Mouse (Mus musculus) heart, postnatal 10 days (tissue): ENCODE results near the gene Tigar. TPM values are rescaled to one million over a fixed set of nuclear protein-coding genes. Genes with fewer than 3 reads are reported as not detected.
A peak's percentile ranks its signal among the peaks of the same experiment; 100 is the strongest.

Experiments
- DNase-seq, 2 experiments: peaks; one replicate each; pipeline ENCODE4 v3.0.0; 2021
- intact Hi-C: fragments of 180-260 bp; cut with DNase I; formaldehyde crosslinking; loops from one replicate; pipeline ENCODE4 v1.15.1; 2025
- total RNA-seq, 2 experiments: library from RNA; stranded (reverse); gene quantifications; 2 replicates each; pipeline ENCODE4 v1.2.3; 2021

Gene Tigar
- total RNA-seq, 2 experiments from 2014 or later: 38.8 to 40.4 TPM

DNA sequence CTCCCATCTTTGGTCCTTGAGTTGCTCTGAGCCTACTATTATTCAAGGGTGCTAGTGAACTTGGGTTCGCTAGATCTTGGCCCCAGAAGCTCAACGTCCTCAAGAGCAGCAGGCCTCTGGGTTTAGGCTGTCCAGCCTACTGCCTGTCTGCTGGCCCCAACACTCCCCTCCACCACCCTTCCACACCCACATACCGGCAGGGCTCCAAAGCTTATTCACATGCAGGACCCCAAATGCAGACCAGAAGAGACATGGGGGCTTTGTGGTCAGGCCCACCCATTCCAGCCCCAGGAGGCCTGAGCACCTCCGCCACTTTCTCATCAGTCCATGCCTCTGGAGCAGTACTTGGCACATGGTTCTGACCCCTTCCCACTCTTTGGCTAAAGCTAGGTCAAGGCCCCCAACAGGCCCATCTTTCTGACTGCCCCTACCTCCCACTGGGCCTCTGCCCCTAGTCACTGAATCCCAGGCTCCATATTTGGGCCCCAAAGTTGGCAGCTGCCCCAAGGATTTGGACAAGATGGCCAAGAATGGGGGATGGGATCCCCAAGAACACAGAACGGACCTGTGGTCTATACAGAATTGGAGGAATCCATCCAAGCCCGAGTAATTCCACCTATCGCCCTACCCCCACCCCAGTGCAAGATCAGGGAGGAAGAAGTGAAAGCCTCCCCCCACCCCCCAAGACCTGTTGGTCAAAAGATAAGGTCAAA lies 34.4 kb upstream of the Tigar start:
- intact Hi-C loops: no loop called here
- DNase-seq: no peak

DNA sequence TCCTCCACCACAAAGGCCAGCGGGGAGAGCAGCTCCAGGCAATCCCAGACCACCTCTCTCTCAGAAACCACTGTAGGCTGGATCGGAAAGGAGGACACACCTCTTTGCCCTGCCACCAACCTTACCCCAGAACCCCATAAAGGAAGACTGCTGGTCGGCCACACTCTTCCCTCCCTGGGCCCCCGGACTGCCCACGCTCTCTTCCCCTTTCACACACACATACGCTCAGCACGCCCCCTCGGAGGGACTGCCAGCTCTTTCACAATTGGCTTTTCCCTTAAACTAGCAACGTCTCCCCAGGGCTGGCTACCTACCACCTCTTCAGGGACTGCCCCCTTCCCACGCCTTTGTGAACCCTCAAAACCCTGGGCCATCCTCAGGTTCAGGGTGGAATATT lies 33.8 kb upstream of the Tigar start:
- intact Hi-C loops: no loop called here
- DNase-seq: no peak

DNA sequence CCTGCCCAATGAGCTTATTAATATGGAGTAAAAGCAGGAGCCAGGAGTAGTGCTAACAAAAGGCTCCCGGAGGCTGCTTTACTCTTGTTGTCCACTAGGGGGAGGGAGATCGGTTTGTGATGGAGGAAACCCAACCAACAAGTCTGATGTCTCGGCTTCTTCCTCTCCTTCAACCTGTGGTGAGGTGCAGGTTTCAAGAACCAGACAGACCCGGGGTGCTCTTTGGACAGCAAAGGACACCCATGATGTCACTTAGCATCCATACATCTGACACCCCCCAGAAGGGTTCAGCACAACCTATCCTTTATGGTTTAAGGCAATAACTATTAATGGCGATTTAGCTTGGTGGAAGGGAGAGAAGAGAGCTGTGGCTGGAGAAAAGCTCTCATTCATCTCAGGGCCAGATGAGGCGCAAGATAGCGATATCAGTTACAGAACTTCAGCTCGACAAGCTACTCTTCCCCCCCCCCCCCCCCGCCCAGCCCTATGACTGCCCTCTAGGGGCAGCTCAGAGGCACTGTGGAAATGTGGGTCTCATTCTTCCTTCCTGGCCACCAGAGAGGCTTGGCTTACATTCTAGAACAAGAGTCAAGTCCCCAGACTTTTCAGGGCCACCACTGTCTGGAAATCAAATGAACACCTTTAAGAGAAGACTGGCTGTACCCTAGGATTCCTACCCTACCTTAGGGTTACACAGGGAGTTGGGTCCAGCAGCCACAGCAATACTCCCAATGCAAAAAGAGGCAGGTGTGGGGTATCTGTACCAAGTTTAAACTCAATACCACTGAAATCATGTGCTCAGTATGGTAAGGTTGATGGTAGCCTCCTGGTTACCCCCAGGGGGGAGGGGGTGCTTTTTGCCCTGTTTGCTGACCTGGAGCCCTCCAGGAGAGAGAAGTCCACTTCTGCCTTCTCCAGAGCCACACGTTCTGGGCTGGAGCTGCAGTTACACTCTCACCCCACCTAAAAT lies 33.1 kb upstream of the Tigar start:
- peak; percentile 58 to 74 for DNase-seq
- intact Hi-C loops: no loop called here

DNA sequence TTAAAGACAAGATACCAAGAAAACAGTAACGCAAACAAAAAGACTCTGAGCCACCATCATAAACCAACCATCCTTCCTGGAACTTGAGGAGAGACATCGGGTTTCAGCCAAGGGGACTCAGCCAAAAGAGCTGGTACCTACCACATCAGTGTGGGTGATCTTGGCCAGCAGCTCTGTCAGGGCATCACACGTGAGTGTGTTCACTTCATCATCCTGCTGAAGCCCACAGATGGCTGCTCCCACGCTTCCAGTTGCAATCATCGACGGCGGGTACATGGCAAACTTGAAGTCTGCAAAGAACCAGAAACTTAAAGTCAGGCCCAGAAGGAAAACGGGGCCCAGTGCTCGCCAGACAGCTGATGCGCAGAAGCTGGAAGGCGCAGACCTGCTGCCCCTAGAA lies 29.6 kb upstream of the Tigar start:
- intact Hi-C loops: no loop called here
- no peak for DNase-seq

GRCm38 (mm10) chr6:127133433-127134245 lies 24.3 kb upstream of the Tigar start:
- intact Hi-C loops: no loop called here
- no peak for DNase-seq

DNA sequence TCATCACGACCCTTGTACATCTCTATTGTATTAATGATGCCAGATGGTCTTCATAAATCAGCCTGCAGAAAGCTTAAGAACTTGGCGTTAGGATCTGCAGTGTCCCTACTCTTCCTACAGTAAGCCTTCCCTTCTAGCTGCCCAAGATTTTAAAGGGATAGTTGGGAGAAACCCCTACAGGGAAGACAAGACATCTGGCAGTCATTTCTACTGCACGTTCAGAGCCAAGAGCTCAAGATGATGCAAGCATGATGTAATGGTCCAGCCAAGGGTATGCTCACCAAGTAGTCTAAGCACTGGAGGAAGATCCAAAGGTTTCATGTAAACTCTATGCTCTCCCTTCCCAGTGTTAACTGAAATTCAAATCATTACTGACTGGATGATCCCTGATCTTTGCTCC lies 23.4 kb upstream of the Tigar start:
- intact Hi-C loops: no loop called here
- no peak for DNase-seq

GRCm38 (mm10) chr6:127131946-127132345 lies 22.6 kb upstream of the Tigar start:
- intact Hi-C loops: no loop called here
- no peak for DNase-seq

- no peak for DNase-seq
These were observed 21.0 kb upstream of the Tigar start for GRCm38 (mm10) chr6:127130377-127130776.

DNA sequence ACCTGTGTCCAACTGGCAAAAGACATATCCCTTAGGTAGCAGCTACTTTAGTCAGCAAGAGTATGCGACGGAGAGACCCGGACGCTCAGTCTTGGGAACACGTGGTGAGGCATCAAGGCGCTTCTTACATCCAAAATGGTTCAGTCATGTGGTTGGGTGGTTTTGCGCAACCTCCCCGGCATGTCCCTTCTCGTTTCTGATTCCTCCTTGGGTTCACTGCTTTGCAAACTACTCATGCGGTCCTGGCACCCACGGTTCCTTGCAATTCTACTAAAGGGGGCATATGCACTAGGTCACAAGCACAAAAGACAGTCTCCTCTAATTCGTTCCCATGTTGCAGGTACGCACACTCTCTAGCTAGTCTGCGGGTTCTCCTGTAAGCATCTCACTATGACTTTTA lies 20.3 kb upstream of the Tigar start:
- no peak for DNase-seq
- intact Hi-C loops: no loop called here

More at GRCm38 (mm10) chr6:127130377-127130776, 21.0 kb upstream of the Tigar start:
- intact Hi-C loops: no loop called here

- intact Hi-C loops: loop anchor here (5.0 kb wide), 1 partner anchor 176 kb away; no protein-coding TSS in a partner anchor
- no peak for DNase-seq
These were observed 14.1 kb upstream of the Tigar start for GRCm38 (mm10) chr6:127123506-127123905.

GRCm38 (mm10) chr6:127122996-127123395 lies 13.6 kb upstream of the Tigar start:
- intact Hi-C loops: loop anchor here (5.0 kb wide), 1 partner anchor 176 kb away; no protein-coding TSS in a partner anchor
- no peak for DNase-seq

- DNase-seq: peak in 1 of 2 experiments; percentile 46
- intact Hi-C loops: loop anchor here (5.0 kb wide), 1 partner anchor 175 kb away; no protein-coding TSS in a partner anchor
These were observed 13.0 kb upstream of the Tigar start for GRCm38 (mm10) chr6:127122221-127122806.

DNA sequence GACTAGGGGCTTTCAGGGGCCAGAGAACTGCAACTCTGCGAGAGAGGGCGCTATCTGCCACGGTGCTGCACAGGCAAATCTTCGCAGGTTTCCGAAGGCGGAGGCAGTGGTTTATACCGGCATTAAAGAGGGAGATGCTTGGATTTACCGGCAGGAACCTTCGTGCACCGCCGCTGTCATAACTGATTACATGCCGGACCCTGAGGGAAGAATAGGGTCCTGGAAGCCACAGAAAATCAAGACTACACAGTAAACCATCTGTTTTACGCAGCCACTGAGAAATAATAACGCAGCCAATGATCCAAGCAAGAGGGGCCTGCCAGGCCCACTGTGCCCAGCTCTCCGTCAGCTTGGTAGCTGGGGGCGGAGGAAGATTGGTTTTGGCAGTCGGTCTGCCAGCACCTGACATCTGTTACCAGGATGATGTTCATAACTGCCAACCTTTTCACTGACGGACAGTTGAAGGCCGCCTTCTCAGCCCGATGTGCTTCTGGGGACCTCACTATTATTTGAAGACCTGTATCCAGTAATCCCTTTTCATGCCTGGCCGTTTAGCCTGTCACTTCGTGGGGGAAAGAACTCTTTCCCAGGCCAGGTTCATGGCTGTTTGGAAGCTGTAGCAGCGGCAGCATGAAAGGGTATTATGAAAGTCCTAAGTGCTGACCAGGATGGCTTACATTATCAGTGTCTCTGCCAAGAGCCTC lies 5.5 kb upstream of the Tigar start:
- DNase-seq: no peak
- intact Hi-C loops: no loop called here

DNA sequence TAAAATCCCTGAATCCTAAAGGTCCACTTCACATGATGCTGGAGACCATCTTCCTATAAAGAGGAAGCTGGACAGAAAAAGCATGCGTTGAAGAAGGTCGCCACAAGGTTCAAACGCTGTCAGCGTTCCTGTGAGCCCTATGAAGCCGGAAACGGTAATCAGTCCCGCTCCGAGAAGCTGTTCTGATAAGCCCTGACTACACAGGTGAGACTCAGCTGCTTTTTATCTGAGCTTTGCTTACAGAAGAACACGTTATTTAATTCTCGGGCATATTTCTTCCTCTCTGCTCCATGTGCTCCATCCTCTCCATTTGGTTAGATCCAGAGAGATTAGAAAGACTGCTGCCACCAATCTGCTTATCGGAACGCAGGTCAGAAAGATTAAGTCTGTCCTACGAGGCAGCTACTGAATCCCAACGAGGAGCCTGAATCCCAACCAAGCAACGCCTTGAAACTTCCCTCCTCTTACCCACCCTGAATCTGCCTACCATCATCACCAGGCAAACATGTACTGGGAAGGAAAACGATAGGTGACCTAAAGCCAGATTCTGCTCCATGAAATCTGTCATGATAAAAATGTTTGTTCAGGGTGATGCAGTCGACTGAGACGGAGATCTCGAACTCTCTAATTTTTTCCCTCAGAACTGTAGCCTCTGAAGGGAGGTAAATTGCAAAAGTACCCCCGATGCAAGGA lies 843 bp downstream of the Tigar start:
- DNase-seq: peak in 1 of 2 experiments; percentile 11
- intact Hi-C loops: no loop called here

DNA sequence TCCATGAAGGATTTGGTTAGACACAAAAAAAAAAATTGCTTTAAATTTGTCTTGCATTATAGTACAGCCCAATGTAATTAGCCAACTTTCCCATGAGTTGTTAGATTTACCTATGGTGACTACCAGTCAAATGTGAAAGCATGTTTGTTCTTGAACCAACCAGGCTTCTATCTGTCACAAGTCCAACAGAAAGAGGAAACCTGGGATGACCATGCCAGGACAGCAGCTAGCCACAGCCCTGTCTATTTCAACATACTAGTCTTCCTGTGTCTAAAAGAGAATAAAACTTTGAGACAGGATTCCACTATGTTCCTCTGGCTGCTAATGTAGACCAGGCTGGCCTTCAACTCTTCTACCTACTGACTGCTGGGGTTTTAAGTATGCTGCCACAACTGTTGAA lies 1.9 kb downstream of the Tigar start:
- intact Hi-C loops: no loop called here

GRCm38 (mm10) chr6:127106726-127107125 lies 2.6 kb downstream of the Tigar start:
- intact Hi-C loops: no loop called here
- peak in 1 of 2 experiments; percentile 17 for DNase-seq

More for the DNA sequence above, 1.9 kb downstream of the Tigar start:
- peak in 1 of 2 experiments; percentile 8 for DNase-seq

GRCm38 (mm10) chr6:127106189-127106588 lies 3.2 kb downstream of the Tigar start:
- DNase-seq: peak; percentile 54 to 74
- intact Hi-C loops: no loop called here

GRCm38 (mm10) chr6:127105107-127105506 lies 4.2 kb downstream of the Tigar start:
- peak in 1 of 2 experiments; percentile 65 for DNase-seq
- intact Hi-C loops: no loop called here
